Mouse (Mus musculus) bone marrow, adult 2 months (tissue): ENCODE data around the gene Qprt. TPM values are rescaled to one million over a fixed set of nuclear protein-coding genes. Genes with fewer than 3 reads are reported as not detected.

ENCODE experiments used
- H3K27ac ChIP-seq: fragments of 200-500 bp; 2 replicates; pipeline ENCODE4 v1.5.1; 2012; ENCODE audit warnings: low read depth, mild to moderate bottlenecking, control low read depth, inconsistent platforms, low read length; ENCODE audit not compliant: control insufficient read depth, poor library complexity, insufficient read depth
- H3K4me1 ChIP-seq: fragments of 200-500 bp; 2 replicates; pipeline ENCODE4 v1.6.1; 2011; ENCODE audit warnings: low read length; ENCODE audit not compliant: control insufficient read depth, insufficient read depth
- H3K4me3 ChIP-seq: fragments of 200-500 bp; replicated peaks from 2 replicates; pipeline ENCODE3; 2011; ENCODE audit warnings: mild to moderate bottlenecking, low read depth, low read length, control low read depth; ENCODE audit not compliant: control insufficient read depth
- CTCF ChIP-seq: fragments of 200-500 bp; IDR thresholded peaks from 2 replicates; pipeline ENCODE4 v1.5.1; 2011; ENCODE audit warnings: low read length, control low read depth; ENCODE audit not compliant: control insufficient read depth, insufficient read depth
- POLR2A ChIP-seq: fragments of 200-500 bp; IDR thresholded peaks from 2 replicates; pipeline ENCODE4 v1.6.1; 2011; ENCODE audit warnings: low read depth, mild to moderate bottlenecking, control low read depth, low read length, borderline replicate concordance; ENCODE audit not compliant: control insufficient read depth
- WGBS: fragments of 180-500 bp; shearing (Covaris S2); methylation state at CpG from one replicate; pipeline ENCODE4 v1.1.7; 2018; 5-methylcytosine and 5-hydroxymethylcytosine counted together
- polyA plus RNA-seq: library from polyadenylated mRNA; stranded (reverse); fragments of >200 nt; gene quantifications from 2 replicates; pipeline ENCODE4 v1.2.4, GENCODE M21; 2011; ENCODE audit warnings: low replicate concordance; ENCODE audit not compliant: missing spikeins, insufficient read depth, insufficient read length

The Qprt gene
- polyA plus RNA-seq, 1 experiment = 10.6 TPM

- TF ChIP-seq POLR2A (no peak), CTCF (no peak)
- Histone ChIP-seq H3K4me3 (no peak overlapping the region), H3K27ac (no peak overlapping the region), H3K4me1 (peaks cover 10% of the 10 kb centered on the region; the same call in 1 of the 2 replicates)
- WGBS = 65% methylated on average over 7 of the region's 7 CpGs
These were observed 17.1 kb upstream of the Qprt start for GRCm38 (mm10) chr7:127139100-127139499.

- Histone ChIP-seq H3K4me1 (peaks cover 15% of the 10 kb centered on the region; the same call in 1 of the 2 replicates), H3K4me3 (peak within 1 kb of the TSS; percentile 63), H3K27ac (peak within 1 kb of the TSS; percentile 75)
- 3% methylated on average over 9 of the region's 9 CpGs for WGBS
- TF ChIP-seq POLR2A = peak; percentile 52; the same call in 1 of the 2 replicates
- no peak for TF ChIP-seq CTCF
These were observed 15.4 kb upstream of the Qprt start, which contains the start of gene Spn for GRCm38 (mm10) chr7:127137262-127138017. TSS of gene Spn (minus strand) at chr7:127137823.

- H3K4me1 ChIP-seq = peaks cover 15% of the 10 kb centered on the region; the same call in 1 of the 2 replicates
- TF ChIP-seq CTCF (no peak), POLR2A (no peak; the same call in 1 of the 2 replicates)
- peak overlapping the region; percentile 63 for H3K4me3 ChIP-seq
These were observed 14.4 kb upstream of the Qprt start for GRCm38 (mm10) chr7:127136181-127137071.

GRCm38 (mm10) chr7:127134821-127135447 lies 12.9 kb upstream of the Qprt start:
- peak overlapping the region; percentile 59 for H3K4me3 ChIP-seq
- 3% methylated on average over 11 of the region's 11 CpGs for WGBS

More at GRCm38 (mm10) chr7:127136181-127137071, 14.4 kb upstream of the Qprt start:
- H3K27ac ChIP-seq = peak overlapping the region; percentile 75
- 5% methylated on average over 22 of the region's 22 CpGs for WGBS

GRCm38 (mm10) chr7:127133125-127133524 lies 11.1 kb upstream of the Qprt start:
- no peak overlapping the region for H3K4me3 ChIP-seq
- no peak overlapping the region for H3K27ac ChIP-seq
- no peak for TF ChIP-seq CTCF
- no peak for TF ChIP-seq POLR2A
- 67% methylated on average over 5 of the region's 5 CpGs for WGBS
- H3K4me1 ChIP-seq = peaks cover 17% of the 10 kb centered on the region; the same call in 1 of the 2 replicates

More at GRCm38 (mm10) chr7:127134821-127135447, 12.9 kb upstream of the Qprt start:
- TF ChIP-seq CTCF = no peak
- TF ChIP-seq POLR2A = no peak
- Histone ChIP-seq H3K27ac (peak overlapping the region; percentile 83), H3K4me1 (peaks cover 14% of the 10 kb centered on the region; the same call in 1 of the 2 replicates)

GRCm38 (mm10) chr7:127129638-127130037 lies 7.6 kb upstream of the Qprt start:
- no peak overlapping the region for H3K27ac ChIP-seq
- TF ChIP-seq CTCF (peak; percentile 62), POLR2A (no peak)
- H3K4me1 ChIP-seq = peaks cover 11% of the 10 kb centered on the region; the same call in 1 of the 2 replicates
- WGBS = 3% methylated on average over 4 of the region's 4 CpGs
- H3K4me3 ChIP-seq = no peak overlapping the region

GRCm38 (mm10) chr7:127121061-127121910 lies 740 bp downstream of the Qprt start:
- no peak for TF ChIP-seq CTCF
- no peak for TF ChIP-seq POLR2A
- no peaks in the 10 kb centered on the region; the same call in 1 of the 2 replicates for H3K4me1 ChIP-seq
- no peak overlapping the region for H3K4me3 ChIP-seq
- WGBS = 86% methylated on average over 21 of the region's 21 CpGs
- no peak overlapping the region for H3K27ac ChIP-seq
